Mouse (Mus musculus) heart, adult 8-10 months (tissue): Measurements from ENCODE around the gene Btbd11. TPM values are rescaled to one million over a fixed set of nuclear protein-coding genes. Genes with fewer than 3 reads are reported as not detected.

Source experiments
- DNase-seq: peaks from one replicate; pipeline ENCODE4 v3.0.0; 2022; ENCODE audit warnings: low spot score
- total RNA-seq, 4 experiments: library from RNA; stranded (reverse); gene quantifications; 2 replicates each; pipeline ENCODE4 v1.2.4; 2022

Btbd11 gene
- total RNA-seq, 4 experiments from 2014 or later, result 2.3 to 3.0 (median 2.9) TPM

- no peak for DNase-seq
These were observed 34.4 kb downstream of the Btbd11 start for GRCm38 (mm10) chr10:85420851-85421628.

GRCm38 (mm10) chr10:85421629-85422012, 35.0 kb downstream of the Btbd11 start:
- DNase-seq, result no peak

- DNase-seq, result no peak
These were observed 39.1 kb downstream of the Btbd11 start for GRCm38 (mm10) chr10:85425756-85426155.

GRCm38 (mm10) chr10:85437217-85437616, 50.6 kb downstream of the Btbd11 start:
- DNase-seq, result no peak

- DNase-seq, result peak; percentile 35
These were observed 56.8 kb downstream of the Btbd11 start for GRCm38 (mm10) chr10:85443371-85443770.

GRCm38 (mm10) chr10:85445891-85446290, 59.3 kb downstream of the Btbd11 start:
- no peak for DNase-seq

GRCm38 (mm10) chr10:85446700-85447099, 60.1 kb downstream of the Btbd11 start:
- no peak for DNase-seq

GRCm38 (mm10) chr10:85447869-85448268, 61.3 kb downstream of the Btbd11 start:
- DNase-seq, result no peak

GRCm38 (mm10) chr10:85451629-85452368, 65.2 kb downstream of the Btbd11 start:
- DNase-seq, result no peak

GRCm38 (mm10) chr10:85453221-85453775, 66.7 kb downstream of the Btbd11 start:
- peak; percentile 7 for DNase-seq

- no peak for DNase-seq
These were observed 69.4 kb downstream of the Btbd11 start for GRCm38 (mm10) chr10:85455985-85456384.

GRCm38 (mm10) chr10:85458744-85459344, 72.2 kb downstream of the Btbd11 start:
- DNase-seq, result peak; percentile 26

GRCm38 (mm10) chr10:85460736-85461135, 74.1 kb downstream of the Btbd11 start:
- no peak for DNase-seq

- peak; percentile 36 for DNase-seq
These were observed 77.5 kb downstream of the Btbd11 start for GRCm38 (mm10) chr10:85464152-85464551.

- no peak for DNase-seq
These were observed 79.1 kb downstream of the Btbd11 start for GRCm38 (mm10) chr10:85465516-85466408.

GRCm38 (mm10) chr10:85466409-85466761, 79.8 kb downstream of the Btbd11 start:
- DNase-seq, result no peak

GRCm38 (mm10) chr10:85467393-85467792, 80.8 kb downstream of the Btbd11 start:
- DNase-seq, result no peak

- DNase-seq, result no peak
These were observed 81.9 kb downstream of the Btbd11 start for GRCm38 (mm10) chr10:85468527-85468926.

- no peak for DNase-seq
These were observed 82.7 kb downstream of the Btbd11 start for GRCm38 (mm10) chr10:85469341-85469740.

GRCm38 (mm10) chr10:85473265-85473664, 86.7 kb downstream of the Btbd11 start:
- no peak for DNase-seq

GRCm38 (mm10) chr10:85473871-85474270, 87.3 kb downstream of the Btbd11 start:
- no peak for DNase-seq
